Mouse (Mus musculus) stomach, embryonic 15.5 days (tissue): ENCODE measurements around the gene Cabp7. TPM values are rescaled to one million over a fixed set of nuclear protein-coding genes. Genes with fewer than 3 reads are reported as not detected.

ENCODE experiments used
- ATAC-seq: fragments of 200-750 bp; cut with Nextera tagmentation; 2 replicates; pipeline ENCODE4 v1.8.0; 2017; ENCODE audit warnings: low read depth, moderate number of reproducible peaks, moderate TSS enrichment; ENCODE audit not compliant: insufficient read depth, low FRiP score
- H3K27ac ChIP-seq: fragments of 300-500 bp; sonication (generic); 2 replicates; pipeline ENCODE4 v1.5.1; 2015; ENCODE audit warnings: mild to moderate bottlenecking, inconsistent platforms
- H3K27me3 ChIP-seq: fragments of 300-500 bp; sonication (generic); replicated peaks from 2 replicates; pipeline ENCODE4 v1.6.1; 2015; ENCODE audit warnings: inconsistent platforms
- H3K36me3 ChIP-seq: fragments of 300-500 bp; sonication (generic); 2 replicates; pipeline ENCODE4 v1.6.1; 2015; ENCODE audit warnings: inconsistent platforms
- H3K4me1 ChIP-seq: fragments of 300-500 bp; sonication (generic); 2 replicates; pipeline ENCODE4 v1.6.1; 2015; ENCODE audit warnings: inconsistent platforms
- H3K4me2 ChIP-seq: fragments of 300-500 bp; sonication (generic); 2 replicates; pipeline ENCODE4 v1.6.1; 2015; ENCODE audit warnings: mild to moderate bottlenecking, inconsistent platforms
- H3K4me3 ChIP-seq: fragments of 300-500 bp; sonication (generic); replicated peaks from 2 replicates; pipeline ENCODE4 v1.5.1; 2015; ENCODE audit warnings: inconsistent platforms
- H3K9ac ChIP-seq: fragments of 300-500 bp; sonication (generic); 2 replicates; pipeline ENCODE4 v1.6.1; 2015; ENCODE audit warnings: inconsistent platforms
- H3K9me3 ChIP-seq: fragments of 300-500 bp; sonication (generic); 2 replicates; pipeline ENCODE4 v1.6.1; 2016; ENCODE audit warnings: inconsistent platforms
- WGBS: fragments of 180-500 bp; shearing (Covaris S2); methylation state at CpG from one replicate; pipeline ENCODE4 v1.1.7; 2015; 5-methylcytosine and 5-hydroxymethylcytosine counted together
- polyA plus RNA-seq: library from polyadenylated mRNA; unstranded; fragments of >200 nt; fragmentation: Nextera tagmentation; extraction: Ambion mirVana; gene quantifications from 2 replicates; pipeline ENCODE4 v1.2.1, GENCODE M21; 2015

Gene Cabp7
- 0.17 and 0.32 TPM in 2 replicates for polyA plus RNA-seq

DNA sequence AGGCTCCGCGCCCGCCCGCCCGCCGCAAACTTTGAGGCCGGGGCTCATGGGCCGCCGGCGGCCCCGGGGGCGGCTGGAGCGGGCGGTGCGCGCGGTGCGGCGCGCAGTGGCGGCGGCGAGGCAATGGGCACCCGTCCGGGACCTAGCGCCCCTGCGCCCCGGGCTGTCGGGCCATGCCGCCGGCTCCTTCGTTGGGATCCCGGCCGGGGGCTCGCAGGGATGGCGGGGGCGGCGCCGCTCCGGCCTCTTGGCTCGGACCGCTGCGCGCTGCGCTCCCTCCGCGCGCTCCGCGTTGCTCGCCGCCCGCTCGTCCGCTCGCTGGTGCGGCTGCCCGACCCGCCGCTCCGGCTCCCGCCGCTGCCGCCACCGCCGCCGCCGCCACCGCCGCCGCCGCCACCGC, at the start of gene Cabp7:
Cabp7 (minus strand) TSS at position 46 of the 400 bp plus-strand sequence.
- H3K36me3 ChIP-seq, result no peaks in the 10 kb centered on the region
- H3K4me2 ChIP-seq, result peak within 1 kb of the TSS; percentile 95
- no peak for ATAC-seq
- no peak within 1 kb of the TSS for H3K9ac ChIP-seq
- H3K4me3 ChIP-seq, result peak within 1 kb of the TSS; percentile 45
- peaks cover 87% of the 10 kb centered on the region for H3K27me3 ChIP-seq
- H3K4me1 ChIP-seq, result peaks cover 20% of the 10 kb centered on the region
- WGBS, result under 1% methylated on average over 34 of the region's 73 CpGs
- H3K9me3 ChIP-seq, result no peaks in the 10 kb centered on the region
- H3K27ac ChIP-seq, result no peak within 1 kb of the TSS

DNA sequence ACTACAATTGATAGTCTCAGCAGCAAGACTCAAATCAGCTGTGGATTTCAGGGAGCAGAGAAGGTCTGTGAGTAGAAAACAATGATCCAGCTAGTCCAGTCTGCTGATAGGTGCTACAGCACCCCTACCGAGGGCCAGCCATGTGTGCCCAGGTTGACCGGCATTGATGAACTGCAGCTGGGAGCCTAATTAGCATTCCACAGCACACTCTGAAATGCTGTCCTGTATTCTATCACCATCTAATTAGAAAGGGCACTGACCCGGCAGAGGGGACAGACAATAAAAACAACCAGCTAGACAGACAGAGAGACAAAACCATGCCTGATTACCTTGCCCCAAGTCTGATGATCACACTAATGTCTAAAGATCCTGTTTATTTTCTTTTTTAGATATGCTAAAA, 46.4 kb upstream of the Cabp7 start:
- ATAC-seq, result no peak
- 58% methylated on average over 3 of the region's 3 CpGs for WGBS
- H3K36me3 ChIP-seq, result peaks cover 15% of the 10 kb centered on the region

DNA sequence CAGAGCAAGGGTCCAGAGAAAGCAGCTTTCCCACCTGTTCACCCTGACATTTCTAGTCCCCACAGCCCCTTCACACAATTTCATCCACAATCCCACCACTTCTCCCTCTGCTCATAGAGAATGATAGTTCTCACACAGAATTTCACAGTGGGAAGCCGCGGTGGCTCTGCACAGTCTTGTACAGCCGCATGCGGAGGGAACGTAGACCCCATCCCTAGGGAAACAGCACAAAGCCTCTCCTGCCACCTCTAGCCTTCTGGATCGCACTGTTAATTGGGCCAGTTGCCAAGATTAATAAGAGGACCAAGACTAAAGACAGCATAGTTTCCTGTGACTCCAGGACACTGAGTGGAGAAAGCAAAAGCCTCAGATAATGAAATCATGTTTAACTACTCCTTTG, 45.0 kb upstream of the Cabp7 start:
- Histone ChIP-seq H3K27ac (no peak overlapping the region), H3K9me3 (no peaks in the 10 kb centered on the region), H3K36me3 (peaks cover 17% of the 10 kb centered on the region), H3K4me2 (no peak overlapping the region), H3K4me1 (no peaks in the 10 kb centered on the region), H3K4me3 (no peak overlapping the region), H3K27me3 (no peaks in the 10 kb centered on the region), H3K9ac (no peak overlapping the region)
- WGBS, result 85% methylated on average over 6 of the region's 6 CpGs
- no peak for ATAC-seq

More for the DNA sequence above, 46.4 kb upstream of the Cabp7 start:
- no peak overlapping the region for H3K9ac ChIP-seq
- no peaks in the 10 kb centered on the region for H3K4me1 ChIP-seq
- H3K4me2 ChIP-seq, result no peak overlapping the region
- no peak overlapping the region for H3K27ac ChIP-seq
- H3K9me3 ChIP-seq, result no peaks in the 10 kb centered on the region
- H3K4me3 ChIP-seq, result no peak overlapping the region
- H3K27me3 ChIP-seq, result no peaks in the 10 kb centered on the region

DNA sequence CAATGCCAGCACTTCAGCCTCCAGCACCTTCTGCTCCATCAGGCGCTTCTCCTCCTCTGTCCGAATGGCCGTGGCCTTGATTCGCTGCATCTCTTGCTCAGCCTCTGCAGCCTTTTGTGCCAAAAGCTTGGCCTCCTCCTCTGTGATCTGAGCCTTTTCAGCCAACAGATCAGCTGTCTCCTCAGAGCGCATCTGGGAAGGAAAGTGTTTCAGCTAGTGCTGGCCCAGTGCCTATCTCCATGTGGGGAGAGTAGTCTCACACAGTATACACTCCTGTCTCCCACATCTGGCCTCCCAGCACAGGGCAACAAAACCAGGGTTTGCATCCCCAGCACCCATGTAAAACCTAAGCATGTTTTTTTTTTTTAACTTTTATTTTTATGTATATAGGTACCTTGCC, 43.1 kb upstream of the Cabp7 start:
- H3K9me3 ChIP-seq, result no peaks in the 10 kb centered on the region
- H3K9ac ChIP-seq, result no peak overlapping the region
- H3K27me3 ChIP-seq, result no peaks in the 10 kb centered on the region
- no peak overlapping the region for H3K27ac ChIP-seq
- no peak overlapping the region for H3K4me3 ChIP-seq
- WGBS, result 89% methylated on average over 5 of the region's 5 CpGs
- H3K36me3 ChIP-seq, result peaks cover 23% of the 10 kb centered on the region
- H3K4me2 ChIP-seq, result no peak overlapping the region
- ATAC-seq, result no peak
- no peaks in the 10 kb centered on the region for H3K4me1 ChIP-seq

DNA sequence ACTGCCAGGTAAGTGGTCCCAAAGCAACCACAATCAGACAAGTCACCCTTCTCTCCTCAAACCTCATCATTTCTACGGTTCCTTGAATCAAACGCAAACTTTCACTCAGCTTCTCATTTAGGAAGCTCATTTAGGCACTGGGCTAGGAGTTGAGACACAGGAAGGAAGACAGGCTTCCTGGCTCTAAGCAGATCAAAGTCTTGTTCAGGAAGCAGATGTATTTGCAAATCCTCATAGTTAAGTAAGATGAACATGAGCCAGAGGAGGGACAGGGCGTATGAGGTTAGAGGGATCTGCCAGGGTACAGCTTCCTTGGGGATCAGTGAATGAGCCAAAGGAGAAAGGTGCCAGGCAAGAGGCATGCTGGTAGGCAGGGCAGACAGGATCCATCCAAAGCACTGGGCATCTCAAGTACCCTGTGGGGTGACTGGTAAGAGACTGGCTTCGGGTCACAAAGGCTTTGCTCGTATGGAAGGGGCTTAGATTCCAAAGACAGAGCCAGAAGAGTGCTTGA, 38.1 kb upstream of the Cabp7 start:
- peaks cover 19% of the 10 kb centered on the region for H3K36me3 ChIP-seq
- H3K9me3 ChIP-seq, result no peaks in the 10 kb centered on the region
- H3K4me2 ChIP-seq, result no peak overlapping the region
- H3K4me1 ChIP-seq, result no peaks in the 10 kb centered on the region
- WGBS, result 74% methylated on average over 5 of the region's 5 CpGs
- H3K27me3 ChIP-seq, result no peaks in the 10 kb centered on the region
- H3K4me3 ChIP-seq, result no peak overlapping the region
- ATAC-seq, result no peak
- no peak overlapping the region for H3K9ac ChIP-seq
- H3K27ac ChIP-seq, result no peak overlapping the region

DNA sequence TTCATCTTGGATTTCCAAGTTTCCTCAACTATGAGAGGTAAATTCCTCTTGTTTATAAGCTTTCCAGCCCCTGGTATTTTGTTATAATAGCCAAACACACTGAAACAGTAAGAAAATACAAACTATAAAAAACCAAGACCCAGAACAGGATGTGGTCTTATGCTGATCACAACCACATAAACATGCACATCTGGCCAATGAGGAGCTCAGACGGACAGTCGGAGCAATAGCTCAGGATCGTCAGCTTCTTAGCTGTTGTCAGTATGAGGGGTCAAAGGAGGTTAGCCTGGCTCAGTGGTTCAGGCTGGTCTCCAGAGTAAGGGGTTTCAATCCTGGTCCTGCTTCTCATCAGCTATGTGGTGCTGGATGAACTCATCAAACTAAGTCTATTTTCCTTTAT, 36.5 kb upstream of the Cabp7 start:
- H3K27ac ChIP-seq, result no peak overlapping the region
- 75% methylated on average over 3 of the region's 3 CpGs for WGBS

DNA sequence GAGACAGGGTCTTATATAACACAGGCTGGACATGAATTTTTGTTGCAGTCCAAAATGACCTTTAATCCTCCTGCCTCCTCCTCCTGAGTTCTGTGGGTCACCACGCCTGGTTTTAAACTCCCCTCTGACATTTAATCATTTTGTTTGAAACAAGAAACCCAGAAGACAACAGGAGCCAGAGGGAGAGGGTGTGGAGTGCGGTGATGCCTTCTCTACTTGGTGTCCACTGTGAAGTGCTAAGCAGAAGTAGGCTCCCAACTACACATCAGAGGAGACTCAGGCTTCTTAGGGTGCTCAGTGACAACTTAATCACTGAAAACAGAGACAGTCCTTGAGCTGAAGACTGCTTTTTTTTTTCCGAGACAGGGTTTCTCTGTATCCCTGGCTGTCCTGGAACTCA, 34.3 kb upstream of the Cabp7 start:
- H3K36me3 ChIP-seq, result peaks cover 25% of the 10 kb centered on the region
- ATAC-seq, result no peak
- no peak overlapping the region for H3K9ac ChIP-seq
- 84% methylated on average over 3 of the region's 3 CpGs for WGBS
- no peak overlapping the region for H3K27ac ChIP-seq
- no peak overlapping the region for H3K4me2 ChIP-seq
- no peaks in the 10 kb centered on the region for H3K9me3 ChIP-seq
- H3K4me3 ChIP-seq, result no peak overlapping the region
- no peaks in the 10 kb centered on the region for H3K4me1 ChIP-seq
- no peaks in the 10 kb centered on the region for H3K27me3 ChIP-seq

More for the DNA sequence above, 36.5 kb upstream of the Cabp7 start:
- Histone ChIP-seq H3K36me3 (peaks cover 22% of the 10 kb centered on the region), H3K9me3 (no peaks in the 10 kb centered on the region), H3K4me1 (no peaks in the 10 kb centered on the region), H3K27me3 (no peaks in the 10 kb centered on the region), H3K4me2 (no peak overlapping the region), H3K9ac (no peak overlapping the region), H3K4me3 (no peak overlapping the region)
- no peak for ATAC-seq

DNA sequence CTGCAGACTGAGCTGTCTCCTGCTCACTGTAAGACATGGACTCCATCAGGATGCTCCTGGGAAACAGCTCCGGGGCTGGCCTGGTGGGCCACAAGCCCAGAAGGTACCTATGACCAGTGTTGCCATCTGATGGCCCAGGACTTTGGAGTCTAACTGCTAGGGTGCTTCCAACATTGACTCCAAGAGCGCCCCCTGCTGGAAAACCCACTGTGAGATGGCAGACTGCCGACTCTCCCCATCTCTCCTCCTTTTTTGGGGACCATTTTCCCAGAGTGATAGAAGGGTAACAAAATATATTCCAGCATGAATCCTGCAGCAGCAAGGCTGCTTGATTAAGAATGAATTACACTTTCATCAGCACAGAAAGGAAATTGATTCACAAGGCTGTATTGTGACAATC, 26.3 kb upstream of the Cabp7 start:
- Histone ChIP-seq H3K4me2 (no peak overlapping the region), H3K27me3 (no peaks in the 10 kb centered on the region), H3K9me3 (no peaks in the 10 kb centered on the region), H3K27ac (no peak overlapping the region), H3K9ac (no peak overlapping the region), H3K4me1 (no peaks in the 10 kb centered on the region), H3K36me3 (peaks cover 10% of the 10 kb centered on the region; the same call in 1 of the 2 replicates), H3K4me3 (no peak overlapping the region)
- ATAC-seq, result no peak
- WGBS, result 33% methylated on average over 3 of the region's 3 CpGs

DNA sequence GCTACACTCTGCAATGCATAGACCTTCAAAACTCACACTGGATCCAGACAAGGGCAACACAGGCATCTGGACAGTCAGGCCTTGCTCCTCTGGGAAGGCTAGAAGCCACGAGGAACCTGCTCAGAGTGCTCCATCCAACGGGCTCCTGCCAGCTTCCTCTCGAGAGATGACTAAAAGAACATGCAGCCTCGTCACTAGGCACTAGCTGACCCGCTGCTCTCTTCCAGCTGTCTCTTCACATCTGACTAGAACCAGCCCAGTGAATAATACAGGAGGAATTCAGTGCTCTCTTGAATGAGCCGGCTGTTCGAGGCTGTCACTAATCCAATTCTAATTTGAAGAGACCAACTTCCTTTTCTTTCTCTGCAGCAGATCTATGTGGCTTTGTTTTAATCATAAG, 25.2 kb upstream of the Cabp7 start:
- H3K27me3 ChIP-seq, result no peaks in the 10 kb centered on the region
- H3K9ac ChIP-seq, result no peak overlapping the region
- ATAC-seq, result no peak
- peaks cover 6% of the 10 kb centered on the region; the same call in 1 of the 2 replicates for H3K36me3 ChIP-seq
- H3K4me3 ChIP-seq, result no peak overlapping the region
- no peak overlapping the region for H3K4me2 ChIP-seq
- no peaks in the 10 kb centered on the region for H3K4me1 ChIP-seq
- no peaks in the 10 kb centered on the region for H3K9me3 ChIP-seq
- no peak overlapping the region for H3K27ac ChIP-seq
- WGBS, result 73% methylated on average over 7 of the region's 7 CpGs

DNA sequence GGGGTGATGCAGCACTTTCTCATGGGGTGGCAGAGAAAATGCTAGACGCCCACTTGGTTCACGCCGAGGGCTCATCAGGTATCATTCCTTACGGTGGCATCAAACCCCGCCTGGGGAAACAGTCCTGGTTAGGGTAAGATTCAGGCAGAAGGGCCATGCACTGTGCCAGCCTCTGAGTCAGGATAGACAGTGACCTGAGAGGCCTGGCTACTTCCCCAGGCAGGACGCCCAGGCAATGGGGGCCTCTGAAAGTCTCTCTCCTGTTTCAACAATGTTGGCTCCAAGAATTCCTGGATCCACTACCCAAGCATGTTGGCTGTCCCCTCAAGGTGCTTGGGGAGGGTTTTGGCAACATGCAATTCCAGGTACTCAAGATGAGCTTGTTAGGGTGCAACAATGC, 23.3 kb upstream of the Cabp7 start:
- Histone ChIP-seq H3K4me3 (no peak overlapping the region), H3K9me3 (no peaks in the 10 kb centered on the region), H3K27me3 (no peaks in the 10 kb centered on the region), H3K9ac (no peak overlapping the region), H3K36me3 (no peaks in the 10 kb centered on the region), H3K27ac (no peak overlapping the region), H3K4me1 (no peaks in the 10 kb centered on the region), H3K4me2 (no peak overlapping the region)
- WGBS, result 91% methylated on average over 6 of the region's 6 CpGs
- ATAC-seq, result no peak

DNA sequence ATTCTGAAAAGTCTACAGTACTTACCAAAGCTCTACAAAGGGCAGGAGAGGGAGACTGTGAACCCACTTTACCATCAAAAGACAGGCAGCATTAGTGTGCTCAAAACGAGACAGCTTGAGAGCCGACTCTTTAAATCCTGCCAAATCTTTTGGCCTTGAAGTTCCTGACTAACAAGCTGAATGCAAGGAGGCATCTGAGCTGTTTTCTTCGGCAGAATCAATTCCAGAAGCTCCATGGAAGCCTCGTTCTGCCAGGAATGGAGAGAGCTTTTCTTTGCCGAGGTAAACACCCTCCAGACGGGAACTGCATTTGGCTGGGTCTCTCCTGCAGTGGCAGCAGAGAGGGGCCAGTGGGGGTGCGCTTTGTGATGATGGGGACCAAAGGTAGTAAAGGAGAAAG, 22.7 kb upstream of the Cabp7 start:
- no peak overlapping the region for H3K27ac ChIP-seq
- no peaks in the 10 kb centered on the region for H3K9me3 ChIP-seq
- no peak overlapping the region for H3K9ac ChIP-seq
- H3K36me3 ChIP-seq, result no peaks in the 10 kb centered on the region
- H3K4me2 ChIP-seq, result no peak overlapping the region
- no peak overlapping the region for H3K4me3 ChIP-seq
- H3K4me1 ChIP-seq, result no peaks in the 10 kb centered on the region
- whole genome bisulfite sequencing, result 73% methylated on average over 7 of the region's 7 CpGs
- H3K27me3 ChIP-seq, result no peaks in the 10 kb centered on the region
- no peak for ATAC-seq

DNA sequence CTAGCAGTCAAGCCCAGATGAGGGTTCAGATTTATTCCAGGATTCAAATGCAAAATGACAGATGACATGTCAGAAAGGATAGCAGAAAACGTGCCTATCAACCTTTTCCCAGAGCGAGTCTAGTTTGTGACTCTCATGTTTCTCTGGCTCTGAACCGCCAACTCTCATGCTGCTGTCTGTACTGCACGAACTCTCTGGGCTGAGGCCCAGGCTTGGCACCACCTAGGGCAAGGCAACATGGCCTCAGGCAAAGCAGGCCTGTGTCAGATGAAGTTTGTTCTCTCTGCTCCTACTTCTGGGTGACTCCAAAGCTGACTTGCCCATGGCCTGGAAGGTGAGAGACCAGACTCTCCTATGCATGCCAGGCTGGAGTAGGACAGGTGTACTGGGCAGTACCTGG, 21.8 kb upstream of the Cabp7 start:
- H3K4me3 ChIP-seq, result no peak overlapping the region
- H3K9ac ChIP-seq, result no peak overlapping the region
- no peaks in the 10 kb centered on the region for H3K36me3 ChIP-seq
- H3K9me3 ChIP-seq, result no peaks in the 10 kb centered on the region
- WGBS, result 84% methylated on average over 4 of the region's 4 CpGs
- H3K4me1 ChIP-seq, result no peaks in the 10 kb centered on the region
- H3K27ac ChIP-seq, result no peak overlapping the region
- H3K4me2 ChIP-seq, result no peak overlapping the region
- no peak for ATAC-seq
- H3K27me3 ChIP-seq, result no peaks in the 10 kb centered on the region

DNA sequence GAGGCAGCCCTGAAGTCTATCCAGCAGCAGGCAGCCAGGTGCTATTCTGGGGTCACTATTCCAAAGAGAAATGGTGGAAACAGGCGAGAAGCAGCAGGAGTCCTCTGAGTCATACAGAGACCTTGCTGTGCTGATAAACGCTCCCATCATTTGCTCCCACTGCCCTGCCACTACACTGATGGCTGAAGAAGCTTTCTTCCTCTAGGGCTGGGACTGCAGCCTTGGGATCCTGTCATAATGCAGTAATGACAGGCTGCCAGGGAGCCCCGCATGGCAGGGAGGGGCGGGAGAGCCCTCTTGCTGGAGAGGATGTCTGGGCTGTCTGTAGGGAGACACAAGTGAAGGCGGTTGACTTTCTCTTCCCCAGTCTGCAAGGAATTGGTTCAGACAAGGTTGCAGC, 17.9 kb upstream of the Cabp7 start:
- H3K4me2 ChIP-seq, result no peak overlapping the region
- no peak for ATAC-seq
- H3K4me1 ChIP-seq, result peaks cover 6% of the 10 kb centered on the region
- H3K9ac ChIP-seq, result no peak overlapping the region
- no peak overlapping the region for H3K4me3 ChIP-seq
- H3K9me3 ChIP-seq, result no peaks in the 10 kb centered on the region
- H3K27me3 ChIP-seq, result peaks cover 13% of the 10 kb centered on the region
- WGBS, result 53% methylated on average over 5 of the region's 5 CpGs
- no peaks in the 10 kb centered on the region for H3K36me3 ChIP-seq
- no peak overlapping the region for H3K27ac ChIP-seq
